ENCODE assay signal across 8 mouse cellular contexts in the genomic region with DNA sequence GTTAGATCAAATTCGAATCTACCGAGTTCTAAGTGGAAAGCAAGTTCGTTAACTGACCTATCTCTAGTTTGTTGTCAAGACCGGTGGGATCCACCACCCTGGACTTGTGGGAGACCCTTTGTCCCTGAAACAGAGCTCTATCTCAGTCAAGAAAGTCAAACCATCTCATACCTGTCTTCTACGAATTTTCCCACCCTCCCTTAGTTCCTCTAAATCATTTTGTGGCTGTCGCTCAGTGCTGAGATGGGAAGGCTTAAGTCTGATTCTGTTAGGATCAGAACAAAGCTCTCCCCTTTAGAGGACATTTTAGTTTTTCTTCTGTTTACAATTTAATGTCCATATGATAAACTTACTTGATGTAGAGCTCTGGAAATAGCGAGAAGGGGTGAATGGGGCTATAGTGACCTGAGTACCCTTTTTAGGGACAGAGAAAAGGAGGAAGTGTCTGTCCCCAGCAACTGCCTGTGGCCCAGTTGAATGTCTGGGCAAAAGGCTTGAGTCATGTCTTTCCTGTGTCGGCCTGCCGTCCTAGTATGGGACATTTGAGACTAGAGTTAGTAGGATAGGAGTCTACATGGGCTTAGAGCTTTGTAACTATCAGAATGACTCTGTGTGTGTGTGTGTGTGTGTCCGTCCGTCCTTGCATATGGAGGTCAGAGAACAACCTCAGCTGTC. TPM values are rescaled to one million over a fixed set of nuclear protein-coding genes. Genes with fewer than 3 reads are reported as not detected.
A peak's percentile ranks its signal among the peaks of the same experiment; 100 is the strongest.
DNase-seq lines count a peak whose midpoint lies in the region; ATAC-seq lines count a peak whose summit lies in the region.

No protein-coding gene starts in this region.

- peak overlapping the region; percentile 89 for H3K4me2 ChIP-seq in heart, embryonic 14.5 days (ENCODE audit: low read length)

- peak overlapping the region; percentile 84 for H3K9ac ChIP-seq in heart, embryonic 14.5 days (ENCODE audit: low read length)

- WGBS in heart, embryonic 14.5 days = 71% methylated on average over 11 of the region's 11 CpGs
- 67% methylated on average over 11 of the region's 11 CpGs for WGBS in hindbrain, embryonic 10.5 days
- WGBS in midbrain, embryonic 10.5 days = 70% methylated on average over 11 of the region's 11 CpGs

- no peak for DNase-seq in heart, postnatal 14 days
- DNase-seq in Muller cell, postnatal 12 days (ENCODE audit: inconsistent ontology term) = peak; percentile 19
- no peak for DNase-seq in hindbrain, embryonic 10.5 days (ENCODE audit: low spot score)
- no peak for DNase-seq in midbrain, embryonic 10.5 days (ENCODE audit: low spot score)
- DNase-seq in cerebellum, postnatal 4 days (ENCODE audit: low spot score in 2 of 2) = no peak
- DNase-seq in T-cell, adult 2 months (ENCODE audit: low spot score) = no peak
- DNase-seq in urinary bladder, postnatal 10 days (ENCODE audit: low spot score) = no peak

- H3K27ac ChIP-seq in heart, embryonic 14.5 days (replicated peaks in 1 of 2; ENCODE audit: control insufficient read depth in 1 of 2, insufficient read depth in 1 of 2, low read depth in 2 of 2, low read length in 2 of 2) = 0 out of 4 replicates have a peak overlapping the region, but pooled peaks of 1 of the 2 experiments have one; percentile 87
- H3K27ac ChIP-seq in hindbrain, embryonic 10.5 days = peak overlapping the region; percentile 90
- H3K27ac ChIP-seq in midbrain, embryonic 10.5 days (replicated peaks) = peak overlapping the region; percentile 90

- H3K36me3 ChIP-seq in heart, embryonic 14.5 days (ENCODE audit: control insufficient read depth, insufficient read depth, low read length) = no peaks in the 10 kb centered on the region
- H3K36me3 ChIP-seq in hindbrain, embryonic 10.5 days = no peaks in the 10 kb centered on the region
- H3K36me3 ChIP-seq in midbrain, embryonic 10.5 days = no peaks in the 10 kb centered on the region

- intact Hi-C loops in heart, postnatal 14 days (cut with DNase I) = loop anchor here (5.0 kb wide), 1 partner anchor 110 kb away; no protein-coding TSS in a partner anchor

- H3K4me1 ChIP-seq in heart, embryonic 14.5 days (ENCODE audit: control insufficient read depth in 2 of 2, insufficient read depth in 2 of 2, low read length in 2 of 2) = peaks cover 5 to 11% of the 10 kb centered on the region in 2 experiments; a peak in 2 of 4 replicates
- H3K4me1 ChIP-seq in hindbrain, embryonic 10.5 days (replicated peaks) = peaks cover 39% of the 10 kb centered on the region
- H3K4me1 ChIP-seq in midbrain, embryonic 10.5 days = peaks cover 38% of the 10 kb centered on the region

- H3K9me3 ChIP-seq in heart, embryonic 14.5 days (ENCODE audit: control insufficient read depth, low read length) = no peaks in the 10 kb centered on the region
- H3K9me3 ChIP-seq in hindbrain, embryonic 10.5 days = no peaks in the 10 kb centered on the region
- no peaks in the 10 kb centered on the region for H3K9me3 ChIP-seq in midbrain, embryonic 10.5 days (replicated peaks)

- no peaks in the 10 kb centered on the region for H3K27me3 ChIP-seq in heart, embryonic 14.5 days (ENCODE audit: control insufficient read depth, insufficient read depth, low read length)
- H3K27me3 ChIP-seq in hindbrain, embryonic 10.5 days (ENCODE audit: insufficient read depth, poor library complexity, severe bottlenecking) = no peaks in the 10 kb centered on the region
- no peaks in the 10 kb centered on the region for H3K27me3 ChIP-seq in midbrain, embryonic 10.5 days (ENCODE audit: low read depth, poor library complexity, severe bottlenecking)

- peak overlapping the region in 1 of 2 experiments; percentile 73; a peak in 2 of 4 replicates for H3K4me3 ChIP-seq in heart, embryonic 14.5 days (ENCODE audit: control insufficient read depth in 1 of 2, insufficient read depth in 1 of 2, low read depth in 1 of 2, low read length in 2 of 2)
- H3K4me3 ChIP-seq in hindbrain, embryonic 10.5 days = peak overlapping the region; percentile 84
- peak overlapping the region; percentile 85 for H3K4me3 ChIP-seq in midbrain, embryonic 10.5 days

- no peak for ATAC-seq in heart, embryonic 14.5 days (ENCODE audit: insufficient number of reproducible peaks, insufficient read depth, low FRiP score, low read depth)

RNA-seq across cellular contexts. Expression of gene Mgat5, which starts 2.2 kb away (rescaled TPM):
- polyA plus RNA-seq in heart, embryonic 14.5 days (2014; fragmentation: Nextera tagmentation; extraction: Ambion mirVana) = 5.3 and 6.0 TPM in 2 replicates
- 10 to 100 TPM; 15.6 to 15.7 TPM for total RNA-seq in heart, postnatal 14 days (2021)
- 4.7 and 7.0 TPM in 2 replicates for polyA plus RNA-seq in hindbrain, embryonic 10.5 days (2016; fragmentation: Nextera tagmentation; extraction: Ambion mirVana)
- 4.0 and 6.1 TPM in 2 replicates for polyA plus RNA-seq in midbrain, embryonic 10.5 days (2016; fragmentation: Nextera tagmentation; extraction: Ambion mirVana)
